Mouse (Mus musculus): ENCODE measurements around the gene Olfr564. TPM values are rescaled to one million over a fixed set of nuclear protein-coding genes. Genes with fewer than 3 reads are reported as not detected.

The Olfr564 gene
- not detected in 2 replicates for polyA plus RNA-seq (2012; rRNA removed)

DNA sequence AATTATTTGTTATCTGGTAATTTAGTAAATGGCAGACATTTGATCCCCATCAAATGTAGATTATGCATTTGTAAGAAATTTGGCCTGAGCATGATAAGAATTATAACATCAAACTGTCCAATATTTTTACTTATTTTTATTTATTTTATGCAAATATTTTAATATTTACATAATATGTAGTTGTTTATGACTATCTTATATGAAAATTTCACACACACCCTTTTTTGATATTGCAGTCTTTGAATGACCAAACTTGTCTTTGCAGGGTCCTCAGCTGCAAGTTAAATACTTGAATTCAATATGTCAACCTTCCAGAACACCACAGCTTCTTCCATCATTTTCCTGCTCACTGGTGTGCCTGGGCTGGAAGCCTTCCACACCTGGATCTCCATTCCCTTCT is at the start of gene Olfr564:
Olfr564 (plus strand) TSS at position 301 of the 400 bp plus-strand sequence.
- TF ChIP-seq CTCF (IDR thresholded peaks at IDR 0.05; ENCODE audit: borderline replicate concordance, extremely low read depth, insufficient read depth, insufficient read length), result no peak
- no peak for TF ChIP-seq POLR2A (IDR thresholded peaks at IDR 0.05; ENCODE audit: borderline replicate concordance, extremely low read depth, insufficient read depth, insufficient read length, poor library complexity, severe bottlenecking)
- no peak for DNase-seq (ENCODE audit: low read depth)

- TF ChIP-seq CTCF (IDR thresholded peaks at IDR 0.05; ENCODE audit: borderline replicate concordance, extremely low read depth, insufficient read depth, insufficient read length) (no peak), POLR2A (IDR thresholded peaks at IDR 0.05; ENCODE audit: borderline replicate concordance, extremely low read depth, insufficient read depth, insufficient read length, poor library complexity, severe bottlenecking) (no peak)
- no peak for DNase-seq (ENCODE audit: low read depth)
Observed at GRCm38 (mm10) chr7:102759266-102759665, 44.0 kb upstream of the Olfr564 start, which contains the start of the genes Olfr560 and Olfr78. TSS of gene Olfr560 (minus strand) at chr7:102759366. TSS of gene Olfr78 (minus strand) at chr7:102759471.

DNA sequence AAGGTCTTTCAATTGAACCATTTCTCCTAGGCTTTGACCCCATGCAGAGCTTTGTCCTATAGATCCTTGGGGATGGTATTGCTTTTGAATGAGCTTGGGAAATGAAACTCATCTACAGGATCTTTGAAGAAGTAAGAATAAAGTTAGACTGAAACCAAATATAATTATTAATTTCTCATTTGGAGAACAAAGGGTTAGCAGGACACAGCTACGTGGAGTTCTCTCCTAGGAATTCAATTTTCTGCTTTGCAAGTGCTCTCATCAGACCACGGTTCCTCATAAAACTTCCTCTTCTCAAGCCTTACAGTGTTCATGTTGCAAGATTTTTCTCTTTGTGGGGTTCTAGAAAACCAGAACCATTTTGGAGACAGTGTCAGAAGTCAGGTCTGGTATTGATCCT is 32.4 kb upstream of the Olfr564 start, which contains the start of gene Olfr561:
Olfr561 (plus strand) TSS at position 301 of the 400 bp plus-strand sequence.
- DNase-seq (ENCODE audit: low read depth), result no peak

More for the DNA sequence above, 32.4 kb upstream of the Olfr564 start, which contains the start of gene Olfr561:
- TF ChIP-seq CTCF (IDR thresholded peaks at IDR 0.05; ENCODE audit: borderline replicate concordance, extremely low read depth, insufficient read depth, insufficient read length), result no peak
- TF ChIP-seq POLR2A (IDR thresholded peaks at IDR 0.05; ENCODE audit: borderline replicate concordance, extremely low read depth, insufficient read depth, insufficient read length, poor library complexity, severe bottlenecking), result no peak

Other genes starting within 250 kb of the Olfr564 start
- gene Trim21, start 238.0 kb upstream of the Olfr564 start, polyA plus RNA-seq (2012; rRNA removed), result 1.3 and 1.5 TPM in 2 replicates
- not detected in 2 replicates for gene Olfr550, start 232.0 kb upstream of the Olfr564 start, polyA plus RNA-seq (2012; rRNA removed)
- not detected in 2 replicates for gene Olfr551, start 211.6 kb upstream of the Olfr564 start, polyA plus RNA-seq (2012; rRNA removed)
- not detected in 2 replicates for gene Olfr552, start 205.7 kb upstream of the Olfr564 start, polyA plus RNA-seq (2012; rRNA removed)
- gene Olfr553, start 185.3 kb upstream of the Olfr564 start, polyA plus RNA-seq (2012; rRNA removed), result not detected in 2 replicates
- not detected in 2 replicates for gene Olfr554, start 165.0 kb upstream of the Olfr564 start, polyA plus RNA-seq (2012; rRNA removed)
- gene Olfr555, start 144.7 kb upstream of the Olfr564 start, polyA plus RNA-seq (2012; rRNA removed), result not detected in 2 replicates
- gene Olfr556, start 138.6 kb upstream of the Olfr564 start, polyA plus RNA-seq (2012; rRNA removed), result not detected in 2 replicates
- 11.1 and 14.2 TPM in 2 replicates for gene Trim68, start 116.2 kb upstream of the Olfr564 start, polyA plus RNA-seq (2012; rRNA removed)
- gene Olfr557, start 107.6 kb upstream of the Olfr564 start, polyA plus RNA-seq (2012; rRNA removed), result not detected in 2 replicates
- gene Olfr558, start 101.3 kb upstream of the Olfr564 start, polyA plus RNA-seq (2012; rRNA removed), result 0.08 and 0.19 TPM in 2 replicates
- gene Olfr33, start 84.4 kb upstream of the Olfr564 start, polyA plus RNA-seq (2012; rRNA removed), result not detected in 2 replicates
- not detected in 2 replicates for gene Olfr559, start 76.0 kb upstream of the Olfr564 start, polyA plus RNA-seq (2012; rRNA removed)
- not detected in 2 replicates for gene Olfr560, start 44.1 kb upstream of the Olfr564 start, polyA plus RNA-seq (2012; rRNA removed)
- gene Olfr78, start 44.0 kb upstream of the Olfr564 start, polyA plus RNA-seq (2012; rRNA removed), result 0.15 and 0.18 TPM in 2 replicates
- not detected in 2 replicates for gene Olfr561, start 32.3 kb upstream of the Olfr564 start, polyA plus RNA-seq (2012; rRNA removed)
- not detected in 2 replicates for gene Olfr566, start 55.3 kb downstream of the Olfr564 start, polyA plus RNA-seq (2012; rRNA removed)
- not detected in 2 replicates for gene Olfr568, start 73.6 kb downstream of the Olfr564 start, polyA plus RNA-seq (2012; rRNA removed)
- not detected in 2 replicates for gene Olfr569, start 87.4 kb downstream of the Olfr564 start, polyA plus RNA-seq (2012; rRNA removed)
- not detected in 2 replicates for gene Olfr570, start 91.1 kb downstream of the Olfr564 start, polyA plus RNA-seq (2012; rRNA removed)
- gene Olfr571, start 114.1 kb downstream of the Olfr564 start, polyA plus RNA-seq (2012; rRNA removed), result not detected in 2 replicates
- gene Olfr572, start 120.9 kb downstream of the Olfr564 start, polyA plus RNA-seq (2012; rRNA removed), result not detected in 2 replicates
- not detected in 2 replicates for gene Olfr573-ps1, start 139.1 kb downstream of the Olfr564 start, polyA plus RNA-seq (2012; rRNA removed)
- 0.08 TPM in 1 of 2 replicates, not detected in the other for gene Olfr574, start 145.0 kb downstream of the Olfr564 start, polyA plus RNA-seq (2012; rRNA removed)
- gene Olfr575, start 155.3 kb downstream of the Olfr564 start, polyA plus RNA-seq (2012; rRNA removed), result not detected in 2 replicates
- not detected in 2 replicates for gene Olfr576, start 159.2 kb downstream of the Olfr564 start, polyA plus RNA-seq (2012; rRNA removed)
- gene Olfr577, start 172.5 kb downstream of the Olfr564 start, polyA plus RNA-seq (2012; rRNA removed), result not detected in 2 replicates
- not detected in 2 replicates for gene Olfr578, start 185.8 kb downstream of the Olfr564 start, polyA plus RNA-seq (2012; rRNA removed)
- not detected in 2 replicates for gene Olfr582, start 234.5 kb downstream of the Olfr564 start, polyA plus RNA-seq (2012; rRNA removed)
- not detected in 2 replicates for gene Olfr583, start 247.8 kb downstream of the Olfr564 start, polyA plus RNA-seq (2012; rRNA removed)

All from brain, embryonic 14.5 days (tissue).